Mouse (Mus musculus) stomach, embryonic 14.5 days (tissue): Measurements from ENCODE around the gene Exosc10. TPM values are rescaled to one million over a fixed set of nuclear protein-coding genes. Genes with fewer than 3 reads are reported as not detected.

Source experiments
- ATAC-seq: fragments of 200-750 bp; cut with Nextera tagmentation; 2 replicates; pipeline ENCODE4 v1.8.0; 2017; ENCODE audit warnings: low read depth, moderate TSS enrichment; ENCODE audit not compliant: insufficient number of reproducible peaks, insufficient read depth, low FRiP score
- H3K27ac ChIP-seq: fragments of 300-500 bp; sonication (generic); 2 replicates; pipeline ENCODE4 v1.5.1; 2014; ENCODE audit warnings: mild to moderate bottlenecking, low read length, moderate library complexity, mixed read lengths
- H3K27me3 ChIP-seq: fragments of 300-500 bp; sonication (generic); 2 replicates; pipeline ENCODE4 v1.6.1; 2014; ENCODE audit warnings: low read length, control low read depth, mixed read lengths; ENCODE audit not compliant: control insufficient read depth, insufficient read depth
- H3K36me3 ChIP-seq: fragments of 300-500 bp; sonication (generic); 2 replicates; pipeline ENCODE4 v1.6.1; 2014; ENCODE audit warnings: mild to moderate bottlenecking, control low read depth, low read length, moderate library complexity, mixed read lengths; ENCODE audit not compliant: control insufficient read depth, insufficient read depth
- H3K4me1 ChIP-seq: fragments of 300-500 bp; sonication (generic); 2 replicates; pipeline ENCODE4 v1.6.1; 2014; ENCODE audit warnings: low read length, control low read depth, mixed read lengths; ENCODE audit not compliant: control insufficient read depth, insufficient read depth
- H3K4me2 ChIP-seq: fragments of 300-500 bp; sonication (generic); replicated peaks from 2 replicates; pipeline ENCODE4 v1.6.1; 2014; ENCODE audit warnings: low read depth, low read length, control low read depth
- H3K4me3 ChIP-seq: fragments of 300-500 bp; sonication (generic); 2 replicates; pipeline ENCODE4 v1.5.1; 2014; ENCODE audit warnings: low read depth, low read length, control low read depth
- H3K9ac ChIP-seq: fragments of 300-500 bp; sonication (generic); replicated peaks from 2 replicates; pipeline ENCODE4 v1.6.1; 2014; ENCODE audit warnings: low read depth, mild to moderate bottlenecking, control low read depth, low read length, moderate library complexity, mixed read lengths
- H3K9me3 ChIP-seq: fragments of 300-500 bp; sonication (generic); 2 replicates; pipeline ENCODE4 v1.6.1; 2016; ENCODE audit warnings: low read depth, low read length, control low read depth; ENCODE audit not compliant: control insufficient read depth
- WGBS: fragments of 180-500 bp; shearing (Covaris S2); extraction: QIAGEN DNeasy Blood & Tissue Kit; methylation state at CpG from one replicate; pipeline ENCODE4 v1.1.7; 2014; 5-methylcytosine and 5-hydroxymethylcytosine counted together
- polyA plus RNA-seq: library from polyadenylated mRNA; unstranded; fragments of >200 nt; fragmentation: Nextera tagmentation; extraction: Ambion mirVana; gene quantifications from 2 replicates; pipeline ENCODE4 v1.2.1, GENCODE M21; 2014

Gene Exosc10
- polyA plus RNA-seq, 1 experiment from 2014 or later, result 86.6 TPM

DNA sequence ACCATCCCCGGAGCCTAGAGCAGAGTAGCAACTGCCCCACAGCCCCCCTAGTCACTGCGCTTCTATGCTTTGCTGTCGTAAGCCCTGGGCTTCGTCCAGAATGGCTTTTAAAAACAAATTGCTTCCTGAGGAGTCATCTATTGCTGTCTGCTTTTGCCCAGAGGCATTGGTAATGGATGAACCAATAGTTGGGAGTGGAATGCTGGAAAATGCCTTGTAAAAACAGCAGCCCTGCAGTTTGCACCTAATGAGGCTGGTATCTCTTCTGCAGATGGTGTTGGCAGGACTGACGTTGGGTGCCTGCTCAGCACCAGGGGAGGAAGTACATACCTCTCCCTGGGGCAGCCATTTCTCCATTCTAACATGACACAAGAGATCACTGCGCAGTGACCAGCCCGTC is 34.7 kb upstream of the Exosc10 start:
- no peak for ATAC-seq
- 74% methylated on average over 7 of the region's 7 CpGs for WGBS
- H3K36me3 ChIP-seq, result peaks cover 42% of the 10 kb centered on the region
- no peak overlapping the region for H3K4me2 ChIP-seq
- no peaks in the 10 kb centered on the region for H3K4me1 ChIP-seq
- H3K9me3 ChIP-seq, result no peaks in the 10 kb centered on the region
- no peak overlapping the region for H3K4me3 ChIP-seq
- no peaks in the 10 kb centered on the region for H3K27me3 ChIP-seq
- no peak overlapping the region for H3K9ac ChIP-seq
- H3K27ac ChIP-seq, result no peak overlapping the region

- H3K27ac ChIP-seq, result no peak overlapping the region
- 88% methylated on average over 10 of the region's 10 CpGs for WGBS
- peaks cover 59% of the 10 kb centered on the region for H3K36me3 ChIP-seq
- H3K4me2 ChIP-seq, result no peak overlapping the region
- ATAC-seq, result no peak
- no peak overlapping the region for H3K4me3 ChIP-seq
- no peak overlapping the region for H3K9ac ChIP-seq
- no peaks in the 10 kb centered on the region for H3K4me1 ChIP-seq
- H3K27me3 ChIP-seq, result no peaks in the 10 kb centered on the region
- no peaks in the 10 kb centered on the region for H3K9me3 ChIP-seq
Measured at GRCm38 (mm10) chr4:148527158-148527910, 30.9 kb upstream of the Exosc10 start.

GRCm38 (mm10) chr4:148530351-148530750 is 27.9 kb upstream of the Exosc10 start:
- Histone ChIP-seq H3K4me2 (no peak overlapping the region), H3K9me3 (no peaks in the 10 kb centered on the region), H3K27me3 (no peaks in the 10 kb centered on the region), H3K9ac (no peak overlapping the region), H3K4me3 (no peak overlapping the region), H3K36me3 (peaks cover 70% of the 10 kb centered on the region), H3K4me1 (no peaks in the 10 kb centered on the region), H3K27ac (no peak overlapping the region)
- no peak for ATAC-seq
- WGBS, result 96% methylated on average over 5 of the region's 5 CpGs

DNA sequence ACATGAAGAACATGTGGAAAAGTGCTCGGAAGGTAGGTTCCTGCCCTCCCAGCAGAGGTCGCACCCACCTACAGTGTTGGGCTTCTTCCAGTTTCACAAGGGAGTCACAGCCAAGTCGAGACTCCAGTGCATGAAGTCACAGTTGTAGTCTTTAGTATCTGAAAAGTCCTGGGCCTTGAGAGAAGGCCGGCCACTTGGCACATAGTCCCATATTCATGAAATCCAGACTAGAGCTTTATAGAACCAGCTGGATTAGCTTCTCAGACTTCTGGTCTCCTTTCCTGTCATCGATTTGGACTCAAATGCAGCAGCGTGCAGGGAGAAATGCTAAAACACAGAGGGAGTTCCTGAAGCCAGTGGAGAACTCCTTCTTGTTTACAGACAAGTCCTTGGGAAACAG is 27.5 kb upstream of the Exosc10 start:
- H3K4me3 ChIP-seq, result no peak overlapping the region
- H3K9me3 ChIP-seq, result no peaks in the 10 kb centered on the region
- H3K27me3 ChIP-seq, result no peaks in the 10 kb centered on the region
- 89% methylated on average over 6 of the region's 6 CpGs for WGBS
- H3K27ac ChIP-seq, result no peak overlapping the region
- no peak overlapping the region for H3K9ac ChIP-seq
- ATAC-seq, result no peak
- H3K36me3 ChIP-seq, result peaks cover 69% of the 10 kb centered on the region
- no peak overlapping the region for H3K4me2 ChIP-seq
- no peaks in the 10 kb centered on the region for H3K4me1 ChIP-seq

- Histone ChIP-seq H3K36me3 (peaks cover 69% of the 10 kb centered on the region), H3K4me2 (no peak overlapping the region), H3K9ac (no peak overlapping the region), H3K9me3 (no peaks in the 10 kb centered on the region), H3K4me3 (no peak overlapping the region), H3K4me1 (no peaks in the 10 kb centered on the region), H3K27ac (no peak overlapping the region), H3K27me3 (no peaks in the 10 kb centered on the region)
- no peak for ATAC-seq
- WGBS, result 62% methylated on average over 4 of the region's 4 CpGs
Measured at GRCm38 (mm10) chr4:148531341-148531740, 26.9 kb upstream of the Exosc10 start.

GRCm38 (mm10) chr4:148532516-148532915 is 25.7 kb upstream of the Exosc10 start:
- ATAC-seq, result no peak
- H3K4me3 ChIP-seq, result no peak overlapping the region
- 90% methylated on average over 3 of the region's 3 CpGs for WGBS

GRCm38 (mm10) chr4:148533613-148534328 is 24.5 kb upstream of the Exosc10 start:
- Histone ChIP-seq H3K4me1 (no peaks in the 10 kb centered on the region), H3K4me2 (no peak overlapping the region), H3K4me3 (no peak overlapping the region), H3K27me3 (no peaks in the 10 kb centered on the region), H3K36me3 (peaks cover 65% of the 10 kb centered on the region), H3K9ac (no peak overlapping the region), H3K9me3 (no peaks in the 10 kb centered on the region), H3K27ac (no peak overlapping the region)
- ATAC-seq, result no peak
- 90% methylated on average over 12 of the region's 12 CpGs for WGBS

More at GRCm38 (mm10) chr4:148532516-148532915, 25.7 kb upstream of the Exosc10 start:
- Histone ChIP-seq H3K4me1 (no peaks in the 10 kb centered on the region), H3K9ac (no peak overlapping the region), H3K4me2 (no peak overlapping the region), H3K27ac (no peak overlapping the region), H3K27me3 (no peaks in the 10 kb centered on the region), H3K9me3 (no peaks in the 10 kb centered on the region), H3K36me3 (peaks cover 66% of the 10 kb centered on the region)

DNA sequence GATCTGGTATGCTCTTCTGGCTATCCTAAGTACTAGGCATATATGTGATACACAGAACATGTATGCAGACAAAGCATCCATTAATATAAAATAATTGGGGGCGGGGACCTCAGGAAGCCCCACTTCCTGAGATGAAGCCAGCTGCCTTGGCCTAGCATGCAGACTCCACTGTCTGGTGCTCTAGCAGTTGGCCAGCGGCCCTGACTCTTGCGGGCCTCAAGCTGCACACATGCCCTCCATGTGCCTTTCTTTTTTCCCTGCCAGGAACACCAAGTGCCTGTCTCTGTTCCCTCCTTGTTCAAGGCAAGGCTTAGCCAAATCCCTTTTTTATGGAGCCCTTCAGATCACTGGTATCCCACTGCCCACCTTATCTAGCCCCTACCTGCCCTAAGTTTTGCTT is 22.4 kb upstream of the Exosc10 start:
- H3K4me2 ChIP-seq, result no peak overlapping the region
- H3K27ac ChIP-seq, result no peak overlapping the region
- no peak overlapping the region for H3K9ac ChIP-seq
- ATAC-seq, result no peak
- H3K4me3 ChIP-seq, result no peak overlapping the region
- no peaks in the 10 kb centered on the region for H3K4me1 ChIP-seq
- no peaks in the 10 kb centered on the region for H3K27me3 ChIP-seq
- no peaks in the 10 kb centered on the region for H3K9me3 ChIP-seq
- H3K36me3 ChIP-seq, result peaks cover 78% of the 10 kb centered on the region
- WGBS, result 93% methylated on average over 3 of the region's 3 CpGs
